Mouse (Mus musculus) cerebellum, adult 2 months (tissue): ENCODE results near the gene Cfap298. TPM values are rescaled to one million over a fixed set of nuclear protein-coding genes. Genes with fewer than 3 reads are reported as not detected.
A peak's percentile ranks its signal among the peaks of the same experiment; 100 is the strongest.

Source experiments
- DNase-seq, 2 experiments: peaks; one replicate each; pipeline ENCODE4 v3.0.0; 2021
- H3K27ac ChIP-seq: fragments of 200-500 bp; 2 replicates; pipeline ENCODE4 v1.5.1; 2012; ENCODE audit warnings: low read length, control low read depth, inconsistent platforms; ENCODE audit not compliant: insufficient read depth
- H3K27me3 ChIP-seq: fragments of 200-500 bp; 2 replicates; pipeline ENCODE4 v1.6.1; 2012; ENCODE audit warnings: inconsistent platforms, mild to moderate bottlenecking, low read length, moderate library complexity; ENCODE audit not compliant: control insufficient read depth, insufficient read depth
- H3K4me1 ChIP-seq: fragments of 200-500 bp; 2 replicates; pipeline ENCODE4 v1.6.1; 2011; ENCODE audit warnings: low read length; ENCODE audit not compliant: control insufficient read depth, insufficient read depth
- H3K4me3 ChIP-seq: fragments of 200-500 bp; replicated peaks from 2 replicates; pipeline ENCODE3; 2011; ENCODE audit warnings: mild to moderate bottlenecking, low read depth, low read length, control low read depth; ENCODE audit not compliant: insufficient read depth
- CTCF ChIP-seq: fragments of 200-500 bp; IDR thresholded peaks from 2 replicates; pipeline ENCODE4 v1.5.1; 2011; ENCODE audit warnings: low read depth, mild to moderate bottlenecking, control low read depth, low read length, moderate library complexity, borderline replicate concordance; ENCODE audit not compliant: insufficient read depth
- POLR2A ChIP-seq: fragments of 200-500 bp; IDR thresholded peaks from 2 replicates; pipeline ENCODE4 v1.6.1; 2011; ENCODE audit warnings: low read length, control low read depth, borderline replicate concordance; ENCODE audit not compliant: insufficient read depth
- WGBS: fragments of 180-500 bp; shearing (Covaris S2); methylation state at CpG from one replicate; pipeline ENCODE4 v1.1.7; 2018; 5-methylcytosine and 5-hydroxymethylcytosine counted together
- polyA plus RNA-seq: library from polyadenylated mRNA; depleted of rRNA; stranded (reverse); fragments of >200 nt; gene quantifications from 2 replicates; pipeline ENCODE4 v1.2.3, GENCODE M21; 2012

Gene Cfap298
- polyA plus RNA-seq, 1 experiment, result 32.7 TPM

DNA sequence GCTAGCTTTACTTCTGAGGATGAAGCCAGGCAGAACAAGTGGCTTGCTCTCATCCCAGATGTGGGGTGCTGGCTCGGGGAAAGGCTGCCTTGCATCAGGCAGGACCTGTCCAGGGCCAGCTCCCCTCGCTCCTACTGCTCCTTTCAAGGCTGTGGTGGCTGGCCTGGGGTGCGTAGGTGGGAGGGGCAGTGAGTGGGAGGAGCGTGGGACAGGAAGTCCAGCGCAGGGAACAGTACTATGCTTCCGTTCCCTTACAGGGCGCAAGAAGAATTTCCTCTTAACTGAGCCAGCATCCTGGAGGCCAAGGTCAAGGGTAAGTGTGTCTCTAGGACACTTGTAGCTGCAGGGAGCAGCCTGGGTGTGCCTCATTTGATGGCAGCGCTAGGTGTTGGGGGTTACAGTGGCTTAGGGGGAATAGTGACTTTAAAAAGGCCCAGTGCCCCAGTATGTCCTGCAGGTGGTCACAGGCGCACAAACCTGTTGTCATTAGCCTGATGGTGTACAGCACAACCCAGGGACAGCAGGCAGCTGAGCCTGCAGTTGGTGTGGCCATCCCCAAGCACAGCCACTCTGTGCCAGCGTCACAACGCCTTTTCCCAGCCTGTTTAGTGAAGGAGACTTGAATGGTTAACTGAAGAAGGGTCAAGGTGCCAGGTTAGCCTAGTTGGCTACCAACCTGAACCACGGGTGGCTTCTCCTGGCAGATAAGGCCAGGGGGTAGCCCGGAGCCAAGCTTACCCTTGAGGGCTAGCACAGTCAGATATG, 10.1 kb downstream of the Cfap298 start:
- H3K4me3 ChIP-seq, result no peak overlapping the region
- TF ChIP-seq CTCF, result no peak
- no peak for TF ChIP-seq POLR2A
- H3K27ac ChIP-seq, result no peak overlapping the region
- H3K4me1 ChIP-seq, result no peaks in the 10 kb centered on the region; the same call in 1 of the 2 replicates
- DNase-seq, result no peak
- WGBS, result 91% methylated on average over 13 of the region's 13 CpGs
- no peaks in the 10 kb centered on the region for H3K27me3 ChIP-seq

DNA sequence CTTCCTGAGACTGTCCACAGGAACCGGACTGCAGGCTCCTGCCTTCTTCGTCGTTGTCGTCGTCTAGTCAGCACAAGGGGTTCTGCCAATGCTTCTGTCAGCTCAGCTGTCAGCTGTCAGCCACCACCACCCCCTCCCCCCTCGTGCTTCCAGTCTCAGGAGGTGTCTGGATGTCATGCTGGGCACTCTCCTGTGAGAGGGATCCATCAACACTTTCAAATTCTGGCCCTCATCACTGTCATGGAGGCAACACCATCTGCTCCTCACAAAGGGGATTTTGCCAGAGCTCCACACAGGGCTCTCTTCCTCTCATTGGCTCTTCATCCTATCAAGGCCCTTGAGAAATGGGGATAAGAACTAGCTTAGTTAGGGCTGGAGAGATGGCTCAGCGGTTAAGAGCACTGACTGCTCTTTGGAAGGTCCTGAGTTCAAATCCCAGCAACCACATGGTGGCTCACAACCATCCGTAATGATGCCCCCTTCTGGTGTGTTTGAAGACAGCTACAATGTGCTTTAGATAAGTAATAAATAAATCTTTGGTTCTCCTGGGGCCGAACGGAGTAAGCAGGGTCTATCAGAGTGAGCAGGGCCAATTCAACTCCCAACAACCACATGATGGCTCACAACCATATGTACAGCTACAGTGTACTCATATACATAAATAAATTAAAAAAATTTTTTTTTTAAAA, 13.3 kb downstream of the Cfap298 start:
- no peak for TF ChIP-seq POLR2A
- no peak for TF ChIP-seq CTCF
- no peaks in the 10 kb centered on the region for H3K27me3 ChIP-seq
- peak; percentile 68 to 81 for DNase-seq
- 6% methylated on average over 10 of the region's 10 CpGs for WGBS
- H3K4me1 ChIP-seq, result no peaks in the 10 kb centered on the region; the same call in 1 of the 2 replicates
- H3K4me3 ChIP-seq, result no peak overlapping the region
- no peak overlapping the region for H3K27ac ChIP-seq

DNA sequence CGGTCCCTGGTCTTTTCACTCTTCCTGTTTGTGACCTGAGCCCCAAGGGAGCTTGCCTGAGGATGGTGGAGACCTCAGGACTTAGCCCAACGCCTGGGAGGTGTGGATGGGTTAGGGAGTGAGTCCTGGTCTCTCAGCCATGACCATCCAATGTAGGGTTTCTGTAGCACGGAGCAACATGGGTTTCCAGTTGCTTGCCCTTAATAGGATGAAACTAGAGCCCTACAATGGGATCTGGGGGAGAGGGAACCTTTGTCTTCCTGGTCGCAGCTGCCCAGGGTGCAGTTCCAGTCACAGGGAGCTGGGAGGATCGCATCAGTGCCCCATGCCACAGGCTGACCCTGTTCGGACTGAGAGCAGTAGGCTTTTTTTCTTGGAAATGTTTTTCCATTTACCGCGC, 17.8 kb downstream of the Cfap298 start:
- Histone ChIP-seq H3K4me3 (no peak overlapping the region), H3K27me3 (no peaks in the 10 kb centered on the region), H3K4me1 (no peaks in the 10 kb centered on the region; the same call in 1 of the 2 replicates), H3K27ac (no peak overlapping the region)
- 75% methylated on average over 8 of the region's 8 CpGs for WGBS
- DNase-seq, result no peak
- TF ChIP-seq CTCF, result no peak
- no peak for TF ChIP-seq POLR2A

DNA sequence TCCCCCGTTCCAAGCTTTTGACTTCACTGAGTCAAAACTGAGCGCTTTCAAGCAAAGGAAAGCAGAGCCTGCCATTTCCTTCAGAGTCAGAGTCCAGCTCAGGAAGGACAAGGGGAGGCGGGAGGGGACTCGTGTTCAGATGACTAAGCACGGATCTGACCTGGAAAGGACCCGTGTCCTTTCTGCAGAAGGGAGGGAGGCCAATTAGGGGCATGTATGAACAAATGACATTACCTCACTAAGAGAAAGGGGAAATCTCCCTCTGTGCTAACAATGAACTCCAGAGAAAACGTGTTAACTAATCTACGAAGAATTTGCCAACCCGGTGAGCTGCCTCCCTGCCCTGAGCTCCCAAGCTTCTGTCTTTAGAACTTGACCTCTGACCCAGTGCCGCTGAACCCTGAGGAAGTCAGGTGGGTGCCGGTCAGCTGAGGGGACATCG, 18.9 kb downstream of the Cfap298 start:
- Histone ChIP-seq H3K4me1 (peaks cover 3% of the 10 kb centered on the region; the same call in 1 of the 2 replicates), H3K27me3 (no peaks in the 10 kb centered on the region), H3K4me3 (no peak overlapping the region), H3K27ac (no peak overlapping the region)
- no peak for TF ChIP-seq POLR2A
- no peak for TF ChIP-seq CTCF
- whole genome bisulfite sequencing, result 35% methylated on average over 12 of the region's 12 CpGs
- DNase-seq, result no peak

DNA sequence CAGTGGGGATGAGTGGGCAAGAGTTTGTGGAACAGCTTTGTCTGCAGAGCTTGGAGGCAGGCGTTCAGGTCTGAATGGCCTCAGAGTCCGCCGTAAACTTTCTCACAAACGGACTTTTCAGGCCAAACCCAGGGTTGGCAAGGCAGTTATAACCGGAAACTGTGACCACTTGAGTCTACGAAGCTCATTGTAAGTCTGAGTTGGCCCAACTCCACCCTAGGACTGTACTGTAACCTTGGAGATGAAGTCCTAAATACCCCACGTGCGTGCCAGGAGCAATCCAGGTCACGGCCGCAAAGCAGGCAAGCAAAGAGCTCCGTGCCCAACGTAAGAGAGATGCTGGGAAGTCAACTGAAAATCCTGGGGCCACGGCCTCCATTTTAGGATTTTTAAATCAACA, 23.1 kb downstream of the Cfap298 start:
- no peak for TF ChIP-seq POLR2A
- no peak for TF ChIP-seq CTCF
- Histone ChIP-seq H3K4me1 (peaks cover 3% of the 10 kb centered on the region; the same call in 1 of the 2 replicates), H3K4me3 (no peak overlapping the region), H3K27ac (no peak overlapping the region), H3K27me3 (no peaks in the 10 kb centered on the region)
- WGBS, result 62% methylated on average over 13 of the region's 13 CpGs
- DNase-seq, result no peak

DNA sequence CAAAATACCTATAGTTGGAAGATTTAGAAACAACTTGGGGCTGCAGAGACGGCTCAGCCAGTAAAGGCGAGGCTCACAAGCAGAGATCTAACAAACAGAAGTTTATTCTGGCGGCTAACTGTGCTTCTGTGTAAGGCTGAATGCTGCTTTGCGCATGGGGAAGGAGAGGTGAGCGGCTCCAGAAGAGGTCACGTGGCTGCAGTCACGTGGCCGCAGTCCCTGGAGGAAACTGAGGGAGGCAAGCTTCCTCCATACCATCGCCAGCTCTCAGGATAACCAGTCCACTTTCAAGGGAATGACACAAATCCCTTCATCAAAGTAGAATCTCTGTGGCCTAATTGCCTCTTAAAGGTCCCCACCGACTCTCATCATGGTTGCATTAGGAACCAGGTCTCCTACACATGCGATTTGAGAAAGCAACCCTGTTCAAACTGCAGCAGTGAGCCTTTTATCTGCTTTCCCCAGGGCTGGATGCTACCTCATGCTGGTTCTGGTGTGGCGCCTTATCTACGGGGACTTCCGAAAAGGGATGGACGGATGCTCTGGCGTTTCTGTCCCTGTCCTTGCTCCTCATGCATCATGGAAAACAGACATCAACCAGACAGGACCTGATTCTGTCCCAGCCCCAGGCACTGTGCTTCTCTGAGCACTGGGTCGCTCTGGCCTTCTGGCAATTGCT, 23.9 kb downstream of the Cfap298 start:
- no peak for DNase-seq
- Histone ChIP-seq H3K4me1 (peaks cover 3% of the 10 kb centered on the region; the same call in 1 of the 2 replicates), H3K4me3 (no peak overlapping the region), H3K27ac (no peak overlapping the region; the same call in 1 of the 2 replicates), H3K27me3 (no peaks in the 10 kb centered on the region)
- TF ChIP-seq POLR2A (no peak), CTCF (no peak)
- 79% methylated on average over 17 of the region's 17 CpGs for WGBS

DNA sequence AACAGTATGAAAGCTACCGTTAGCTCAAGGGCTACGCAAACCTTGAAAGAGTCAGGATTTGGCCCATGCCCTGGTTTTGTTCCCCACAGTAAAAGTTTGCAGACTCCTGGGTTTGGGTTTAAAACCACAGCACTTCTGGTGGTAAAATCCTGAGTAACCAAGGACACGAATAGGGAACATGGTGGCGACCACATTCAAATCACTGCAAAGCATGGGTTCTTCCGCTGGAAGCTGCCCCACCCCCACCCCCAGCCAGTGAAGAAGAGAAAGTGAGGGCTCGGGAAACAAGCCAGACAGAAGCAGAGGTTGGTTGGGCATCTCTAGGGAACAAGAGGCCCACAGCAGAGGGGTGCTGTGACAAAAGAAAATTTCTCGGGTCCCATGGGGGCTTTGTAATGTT, 27.7 kb downstream of the Cfap298 start:
- Histone ChIP-seq H3K4me3 (no peak overlapping the region), H3K4me1 (peaks cover 3% of the 10 kb centered on the region; the same call in 1 of the 2 replicates), H3K27me3 (no peaks in the 10 kb centered on the region), H3K27ac (no peak overlapping the region)
- no peak for TF ChIP-seq POLR2A
- no peak for TF ChIP-seq CTCF
- 54% methylated on average over 7 of the region's 7 CpGs for WGBS
- no peak for DNase-seq
